Mouse (Mus musculus) midbrain, embryonic 16.5 days (tissue): ENCODE measurements around the gene Spo11. TPM values are rescaled to one million over a fixed set of nuclear protein-coding genes. Genes with fewer than 3 reads are reported as not detected.

ENCODE experiments used
- ATAC-seq: fragments of 200-750 bp; cut with Nextera tagmentation; 2 replicates; pipeline ENCODE4 v1.8.0; 2017; ENCODE audit warnings: moderate TSS enrichment
- H3K27ac ChIP-seq: fragments of 300-500 bp; sonication (generic); 2 replicates; pipeline ENCODE4 v1.5.1; 2014; ENCODE audit warnings: mild to moderate bottlenecking, low read length, mixed read lengths
- H3K27me3 ChIP-seq: fragments of 300-500 bp; sonication (generic); 2 replicates; pipeline ENCODE4 v1.6.1; 2014; ENCODE audit warnings: low read depth, low read length, mixed read lengths; ENCODE audit not compliant: control insufficient read depth, insufficient read depth
- H3K36me3 ChIP-seq: fragments of 300-500 bp; sonication (generic); 2 replicates; pipeline ENCODE4 v1.6.1; 2014; ENCODE audit warnings: mild to moderate bottlenecking, low read length, moderate library complexity, mixed read lengths; ENCODE audit not compliant: control insufficient read depth, insufficient read depth
- H3K4me1 ChIP-seq: fragments of 300-500 bp; sonication (generic); 2 replicates; pipeline ENCODE4 v1.6.1; 2014; ENCODE audit warnings: mild to moderate bottlenecking, low read length, mixed read lengths; ENCODE audit not compliant: control insufficient read depth, insufficient read depth
- H3K4me2 ChIP-seq: fragments of 300-500 bp; sonication (generic); 2 replicates; pipeline ENCODE4 v1.6.1; 2014; ENCODE audit warnings: mild to moderate bottlenecking, low read length, mixed read lengths
- H3K4me3 ChIP-seq: fragments of 300-500 bp; sonication (generic); 2 replicates; pipeline ENCODE4 v1.5.1; 2014; ENCODE audit warnings: low read depth, mild to moderate bottlenecking, low read length, moderate library complexity, mixed read lengths
- H3K9ac ChIP-seq: fragments of 300-500 bp; sonication (generic); 2 replicates; pipeline ENCODE4 v1.6.1; 2014; ENCODE audit warnings: low read depth, low read length, mixed read lengths
- H3K9me3 ChIP-seq: fragments of 300-500 bp; sonication (generic); replicated peaks from 2 replicates; pipeline ENCODE4 v1.6.1; 2014; ENCODE audit warnings: mild to moderate bottlenecking, low read length, mixed read lengths; ENCODE audit not compliant: control insufficient read depth, poor library complexity, severe bottlenecking
- WGBS: fragments of 180-500 bp; shearing (Covaris S2); extraction: QIAGEN DNeasy Blood & Tissue Kit; methylation state at CpG from one replicate; pipeline ENCODE4 v1.1.7; 2014; 5-methylcytosine and 5-hydroxymethylcytosine counted together
- polyA plus RNA-seq: library from polyadenylated mRNA; unstranded; fragments of >200 nt; fragmentation: Nextera tagmentation; extraction: Ambion mirVana; gene quantifications from 2 replicates; pipeline ENCODE4 v1.2.1, GENCODE M21; 2015

The Spo11 gene
- 1.0 and 1.6 TPM in 2 replicates for polyA plus RNA-seq

- H3K4me1 ChIP-seq, result peaks cover 13% of the 10 kb centered on the region; the same call in 1 of the 2 replicates
- no peak within 1 kb of the TSS for H3K4me3 ChIP-seq
- H3K4me2 ChIP-seq, result peak within 1 kb of the TSS; percentile 32
- ATAC-seq, result peak; percentile 60
- H3K9me3 ChIP-seq, result no peaks in the 10 kb centered on the region
- peak within 1 kb of the TSS; percentile 11; the same call in 1 of the 2 replicates for H3K27ac ChIP-seq
- no peaks in the 10 kb centered on the region for H3K36me3 ChIP-seq
- 0 out of 2 replicates have a peak within 1 kb of the TSS, but pooled peaks have one; percentile 24 for H3K9ac ChIP-seq
- H3K27me3 ChIP-seq, result no peaks in the 10 kb centered on the region
- 10% methylated on average over 14 of the region's 14 CpGs for WGBS
Observed at GRCm38 (mm10) chr2:172977409-172978130, at the start of gene Spo11. Gene Spo11 (plus strand): TSS chr2:172977700.

GRCm38 (mm10) chr2:172929905-172930436 lies 47.5 kb upstream of the Spo11 start:
- ATAC-seq, result no peak
- peaks cover 16% of the 10 kb centered on the region for H3K4me1 ChIP-seq
- H3K9ac ChIP-seq, result no peak overlapping the region
- no peak overlapping the region for H3K4me2 ChIP-seq
- peaks cover 8% of the 10 kb centered on the region for H3K27me3 ChIP-seq
- 74% methylated on average over 14 of the region's 14 CpGs for WGBS
- H3K9me3 ChIP-seq, result no peaks in the 10 kb centered on the region
- H3K4me3 ChIP-seq, result no peak overlapping the region
- H3K27ac ChIP-seq, result no peak overlapping the region
- H3K36me3 ChIP-seq, result no peaks in the 10 kb centered on the region

- Histone ChIP-seq H3K9ac (no peak overlapping the region), H3K4me1 (peaks cover 25% of the 10 kb centered on the region), H3K4me3 (no peak overlapping the region), H3K9me3 (no peaks in the 10 kb centered on the region), H3K4me2 (no peak overlapping the region), H3K36me3 (no peaks in the 10 kb centered on the region), H3K27ac (no peak overlapping the region), H3K27me3 (peaks cover 18% of the 10 kb centered on the region)
- no peak for ATAC-seq
- 86% methylated on average over 17 of the region's 17 CpGs for WGBS
Observed at GRCm38 (mm10) chr2:172931137-172931898, 46.2 kb upstream of the Spo11 start.

GRCm38 (mm10) chr2:172933631-172934419 lies 43.7 kb upstream of the Spo11 start:
- Histone ChIP-seq H3K36me3 (no peaks in the 10 kb centered on the region), H3K27ac (peak overlapping the region; percentile 40; the same call in 1 of the 2 replicates), H3K27me3 (peaks cover 42% of the 10 kb centered on the region), H3K9ac (no peak overlapping the region), H3K4me1 (peaks cover 33% of the 10 kb centered on the region), H3K9me3 (no peaks in the 10 kb centered on the region), H3K4me2 (peak overlapping the region; percentile 46), H3K4me3 (peak overlapping the region; percentile 2; the same call in 1 of the 2 replicates)
- 2% methylated on average over 34 of the region's 34 CpGs for WGBS
- ATAC-seq, result peak; percentile 59; the same call in 1 of the 2 replicates

GRCm38 (mm10) chr2:172934420-172934788 lies 43.1 kb upstream of the Spo11 start:
- 2% methylated on average over 8 of the region's 8 CpGs for WGBS
- ATAC-seq, result no peak
- H3K4me3 ChIP-seq, result peak overlapping the region; percentile 2; the same call in 1 of the 2 replicates
- H3K27me3 ChIP-seq, result peaks cover 44% of the 10 kb centered on the region
- no peaks in the 10 kb centered on the region for H3K36me3 ChIP-seq
- peak overlapping the region; percentile 40; the same call in 1 of the 2 replicates for H3K27ac ChIP-seq
- peaks cover 38% of the 10 kb centered on the region for H3K4me1 ChIP-seq
- peak overlapping the region; percentile 46 for H3K4me2 ChIP-seq
- H3K9ac ChIP-seq, result peak overlapping the region; percentile 18; the same call in 1 of the 2 replicates
- no peaks in the 10 kb centered on the region for H3K9me3 ChIP-seq

GRCm38 (mm10) chr2:172934891-172935740 lies 42.4 kb upstream of the Spo11 start:
- 6% methylated on average over 30 of the region's 30 CpGs for WGBS
- ATAC-seq, result peak; percentile 29; the same call in 1 of the 2 replicates
- peak overlapping the region; percentile 46; the same call in 1 of the 2 replicates for H3K9ac ChIP-seq

GRCm38 (mm10) chr2:172935776-172936562 lies 41.5 kb upstream of the Spo11 start:
- Histone ChIP-seq H3K27ac (no peak overlapping the region; the same call in 1 of the 2 replicates), H3K4me1 (peaks cover 50% of the 10 kb centered on the region)

More at GRCm38 (mm10) chr2:172934891-172935740, 42.4 kb upstream of the Spo11 start:
- peaks cover 46% of the 10 kb centered on the region for H3K27me3 ChIP-seq
- no peaks in the 10 kb centered on the region for H3K36me3 ChIP-seq
- H3K27ac ChIP-seq, result peak overlapping the region; percentile 24; the same call in 1 of the 2 replicates
- H3K9me3 ChIP-seq, result no peaks in the 10 kb centered on the region
- H3K4me3 ChIP-seq, result no peak overlapping the region
- peak overlapping the region; percentile 46 for H3K4me2 ChIP-seq
- H3K4me1 ChIP-seq, result peaks cover 45% of the 10 kb centered on the region

More at GRCm38 (mm10) chr2:172935776-172936562, 41.5 kb upstream of the Spo11 start:
- Histone ChIP-seq H3K36me3 (no peaks in the 10 kb centered on the region), H3K4me2 (peak overlapping the region; percentile 18; the same call in 1 of the 2 replicates), H3K9ac (peak overlapping the region; percentile 46; the same call in 1 of the 2 replicates), H3K27me3 (peaks cover 53% of the 10 kb centered on the region), H3K4me3 (no peak overlapping the region), H3K9me3 (no peaks in the 10 kb centered on the region)
- ATAC-seq, result no peak
- WGBS, result 23% methylated on average over 12 of the region's 12 CpGs
